Mouse (Mus musculus) cerebellum, postnatal 10 days (tissue): ENCODE measurements at regions not wholly inside any gene's neighbourhood (a gene's known extent, or its start where the extent isn't known, plus 50 kb on each side); places are given as distances from the start of the nearest gene placed in this dataset.

ENCODE experiments used
- DNase-seq, 2 experiments: peaks; one replicate each; pipeline ENCODE4 v3.0.0; 2021; ENCODE audit warnings: mixed read lengths in 2 of 2

- no peak for DNase-seq
Observed at GRCm38 (mm10) chr17:80825971-80826730, 97.9 kb upstream of the Map4k3 start.

- no peak for DNase-seq
Observed at GRCm38 (mm10) chr17:80825518-80825901, 97.2 kb upstream of the Map4k3 start.

GRCm38 (mm10) chr17:80824826-80825517, 96.7 kb upstream of the Map4k3 start:
- no peak for DNase-seq

GRCm38 (mm10) chr17:80824261-80824660, 96.0 kb upstream of the Map4k3 start:
- no peak for DNase-seq

GRCm38 (mm10) chr17:80820888-80821287, 92.6 kb upstream of the Map4k3 start:
- no peak for DNase-seq

GRCm38 (mm10) chr17:80818477-80819028, 90.3 kb upstream of the Map4k3 start:
- DNase-seq = no peak

- DNase-seq = peak; percentile 59 to 67
Observed at GRCm38 (mm10) chr17:80815747-80816146, 87.5 kb upstream of the Map4k3 start.

GRCm38 (mm10) chr17:80813194-80813593, 84.9 kb upstream of the Map4k3 start:
- no peak for DNase-seq

GRCm38 (mm10) chr17:80809275-80809674, 81.0 kb upstream of the Map4k3 start:
- peak; percentile 43 to 59 for DNase-seq

GRCm38 (mm10) chr17:80808069-80808468, 79.8 kb upstream of the Map4k3 start:
- DNase-seq = no peak

- DNase-seq = no peak
Observed at GRCm38 (mm10) chr17:80803361-80803915, 75.2 kb upstream of the Map4k3 start.

- peak; percentile 84 to 87 for DNase-seq
Observed at GRCm38 (mm10) chr17:80802622-80803021, 74.3 kb upstream of the Map4k3 start.

GRCm38 (mm10) chr17:80801991-80802390, 73.7 kb upstream of the Map4k3 start:
- DNase-seq = peak; percentile 30 to 55

- DNase-seq = peak; percentile 85 to 88
Observed at GRCm38 (mm10) chr17:80801451-80801983, 73.2 kb upstream of the Map4k3 start.

- peak in 1 of 2 experiments; percentile 59 for DNase-seq
Observed at GRCm38 (mm10) chr17:80800877-80801276, 72.6 kb upstream of the Map4k3 start.

- DNase-seq = peak; percentile 20 to 37
Observed at GRCm38 (mm10) chr17:80800454-80800853, 72.2 kb upstream of the Map4k3 start.

GRCm38 (mm10) chr17:80799061-80799460, 70.8 kb upstream of the Map4k3 start:
- no peak for DNase-seq

- no peak for DNase-seq
Observed at GRCm38 (mm10) chr17:80798281-80798980, 70.1 kb upstream of the Map4k3 start.

- DNase-seq = peak; percentile 74 to 80
Observed at GRCm38 (mm10) chr17:80796790-80797189, 68.5 kb upstream of the Map4k3 start.

GRCm38 (mm10) chr17:80796386-80796785, 68.1 kb upstream of the Map4k3 start:
- DNase-seq = no peak

GRCm38 (mm10) chr17:80795453-80796105, 67.3 kb upstream of the Map4k3 start:
- peak in 1 of 2 experiments; percentile 18 for DNase-seq

GRCm38 (mm10) chr17:80792605-80793004, 64.3 kb upstream of the Map4k3 start:
- DNase-seq = no peak
